Mouse (Mus musculus): ENCODE data around the gene Dicer1.

GRCm38 (mm10) chr12:104777603-104778002 is 25.9 kb upstream of the Dicer1 start:
- TF ChIP-seq CTCF (IDR thresholded peaks at IDR 0.05; ENCODE audit: extremely low read depth, insufficient read depth, insufficient read length, insufficient replicate concordance) (no peak), POLR2A (IDR thresholded peaks at IDR 0.05; ENCODE audit: low read depth, low read length) (no peak)
